Mouse (Mus musculus) liver, embryonic 12.5 days (tissue): ENCODE data around the gene Abca5. TPM values are rescaled to one million over a fixed set of nuclear protein-coding genes. Genes with fewer than 3 reads are reported as not detected.
A peak's percentile ranks its signal among the peaks of the same experiment; 100 is the strongest.

Source experiments
- ATAC-seq: fragments of 200-750 bp; cut with Nextera tagmentation; 2 replicates; pipeline ENCODE4 v1.8.0; 2017; ENCODE audit warnings: moderate number of reproducible peaks, mild to moderate bottlenecking, moderate library complexity
- H3K27ac ChIP-seq: fragments of 300-500 bp; sonication (generic); 2 replicates; pipeline ENCODE4 v1.5.1; 2016; ENCODE audit warnings: mild to moderate bottlenecking
- H3K27me3 ChIP-seq: fragments of 300-500 bp; sonication (generic); replicated peaks from 2 replicates; pipeline ENCODE4 v1.6.1; 2016; ENCODE audit warnings: mild to moderate bottlenecking, moderate library complexity
- H3K36me3 ChIP-seq: fragments of 300-500 bp; sonication (generic); 2 replicates; pipeline ENCODE4 v1.6.1; 2016; ENCODE audit warnings: mild to moderate bottlenecking, moderate library complexity
- H3K4me1 ChIP-seq: fragments of 300-500 bp; sonication (generic); 2 replicates; pipeline ENCODE4 v1.6.1; 2016
- H3K4me2 ChIP-seq: fragments of 300-500 bp; sonication (generic); 2 replicates; pipeline ENCODE4 v1.6.1; 2016; ENCODE audit warnings: mild to moderate bottlenecking, moderate library complexity
- H3K4me3 ChIP-seq: fragments of 300-500 bp; sonication (generic); 2 replicates; pipeline ENCODE4 v1.5.1; 2016; ENCODE audit warnings: mild to moderate bottlenecking, moderate library complexity
- H3K9ac ChIP-seq: fragments of 300-500 bp; sonication (generic); 2 replicates; pipeline ENCODE4 v1.6.1; 2016; ENCODE audit warnings: mild to moderate bottlenecking, moderate library complexity
- H3K9me3 ChIP-seq: fragments of 300-500 bp; sonication (generic); replicated peaks from 2 replicates; pipeline ENCODE4 v1.6.1; 2016; ENCODE audit warnings: mild to moderate bottlenecking, moderate library complexity
- WGBS: fragments of 180-500 bp; shearing (Covaris S2); methylation state at CpG from one replicate; pipeline ENCODE4 v1.1.7; 2016; ENCODE audit not compliant: insufficient replicate concordance; 5-methylcytosine and 5-hydroxymethylcytosine counted together
- polyA plus RNA-seq: library from polyadenylated mRNA; unstranded; fragments of >200 nt; fragmentation: Nextera tagmentation; extraction: Ambion mirVana; gene quantifications from 2 replicates; pipeline ENCODE4 v1.2.1, GENCODE M21; 2016

The Abca5 gene
- 0.49 and 0.95 TPM in 2 replicates for polyA plus RNA-seq

- WGBS: 1% methylated on average over 87 of the region's 95 CpGs
- peaks cover 30% of the 10 kb centered on the region for H3K27me3 ChIP-seq
Measured at GRCm38 (mm10) chr11:110337289-110338245, at the start of gene Abca5. Abca5 (minus strand) TSS chr11:110337716.

GRCm38 (mm10) chr11:110385487-110385886 lies 48.0 kb upstream of the Abca5 start:
- 62% methylated on average over 2 of the region's 2 CpGs for WGBS
- Histone ChIP-seq H3K9me3 (no peaks in the 10 kb centered on the region), H3K27me3 (no peaks in the 10 kb centered on the region), H3K27ac (no peak overlapping the region), H3K9ac (no peak overlapping the region), H3K4me2 (no peak overlapping the region), H3K4me1 (0 out of 2 replicates have a peak, but pooled peaks cover 3% of the 10 kb centered on the region), H3K4me3 (no peak overlapping the region), H3K36me3 (no peaks in the 10 kb centered on the region)
- ATAC-seq: no peak

More at GRCm38 (mm10) chr11:110337289-110338245, at the start of gene Abca5:
- no peaks in the 10 kb centered on the region for H3K36me3 ChIP-seq
- no peak within 1 kb of the TSS for H3K27ac ChIP-seq
- H3K9ac ChIP-seq: peak within 1 kb of the TSS; percentile 71
- peak within 1 kb of the TSS; percentile 76 for H3K4me3 ChIP-seq
- peak within 1 kb of the TSS; percentile 98 for H3K4me2 ChIP-seq
- peak; percentile 93 for ATAC-seq
- H3K4me1 ChIP-seq: peaks cover 16% of the 10 kb centered on the region; the same call in 1 of the 2 replicates
- no peaks in the 10 kb centered on the region for H3K9me3 ChIP-seq

- Histone ChIP-seq H3K4me1 (peaks cover 13% of the 10 kb centered on the region; the same call in 1 of the 2 replicates), H3K9ac (peak overlapping the region; percentile 40; the same call in 1 of the 2 replicates), H3K4me3 (peak overlapping the region; percentile 44), H3K27ac (no peak overlapping the region), H3K36me3 (no peaks in the 10 kb centered on the region), H3K27me3 (no peaks in the 10 kb centered on the region), H3K4me2 (peak overlapping the region; percentile 76), H3K9me3 (no peaks in the 10 kb centered on the region)
- ATAC-seq: peak; percentile 16; the same call in 1 of the 2 replicates
- WGBS: 27% methylated on average over 15 of the region's 15 CpGs
Measured at GRCm38 (mm10) chr11:110380310-110380668, 42.8 kb upstream of the Abca5 start.

- no peaks in the 10 kb centered on the region for H3K9me3 ChIP-seq
- peak overlapping the region; percentile 40 for H3K9ac ChIP-seq
- ATAC-seq: peak; percentile 84
- peaks cover 13% of the 10 kb centered on the region; the same call in 1 of the 2 replicates for H3K4me1 ChIP-seq
- no peaks in the 10 kb centered on the region for H3K36me3 ChIP-seq
- no peaks in the 10 kb centered on the region for H3K27me3 ChIP-seq
- 7% methylated on average over 20 of the region's 20 CpGs for WGBS
- peak overlapping the region; percentile 76 for H3K4me2 ChIP-seq
- H3K27ac ChIP-seq: 0 out of 2 replicates have a peak overlapping the region, but pooled peaks have one; percentile 11
- peak overlapping the region; percentile 44 for H3K4me3 ChIP-seq
Measured at GRCm38 (mm10) chr11:110379661-110380309, 42.3 kb upstream of the Abca5 start.

GRCm38 (mm10) chr11:110374036-110374435 lies 36.5 kb upstream of the Abca5 start:
- Histone ChIP-seq H3K9ac (no peak overlapping the region), H3K4me2 (no peak overlapping the region), H3K4me1 (no peaks in the 10 kb centered on the region), H3K36me3 (no peaks in the 10 kb centered on the region), H3K9me3 (no peaks in the 10 kb centered on the region), H3K27ac (no peak overlapping the region), H3K4me3 (no peak overlapping the region), H3K27me3 (no peaks in the 10 kb centered on the region)
- 73% methylated on average over 9 of the region's 9 CpGs for WGBS
- no peak for ATAC-seq

- ATAC-seq: no peak
- WGBS: 62% methylated on average over 14 of the region's 15 CpGs
- Histone ChIP-seq H3K36me3 (no peaks in the 10 kb centered on the region), H3K9me3 (no peaks in the 10 kb centered on the region), H3K4me1 (no peaks in the 10 kb centered on the region), H3K9ac (no peak overlapping the region), H3K4me3 (no peak overlapping the region), H3K4me2 (no peak overlapping the region), H3K27me3 (no peaks in the 10 kb centered on the region), H3K27ac (no peak overlapping the region)
Measured at GRCm38 (mm10) chr11:110372266-110372954, 34.9 kb upstream of the Abca5 start.

GRCm38 (mm10) chr11:110371827-110372226 lies 34.3 kb upstream of the Abca5 start:
- Histone ChIP-seq H3K9me3 (no peaks in the 10 kb centered on the region), H3K9ac (no peak overlapping the region), H3K27me3 (no peaks in the 10 kb centered on the region), H3K4me1 (no peaks in the 10 kb centered on the region), H3K27ac (no peak overlapping the region), H3K36me3 (no peaks in the 10 kb centered on the region), H3K4me2 (no peak overlapping the region), H3K4me3 (no peak overlapping the region)
- ATAC-seq: no peak
- WGBS: 54% methylated on average over 8 of the region's 8 CpGs

- 27% methylated on average over 15 of the region's 15 CpGs for WGBS
Measured at GRCm38 (mm10) chr11:110369312-110370019, 31.9 kb upstream of the Abca5 start.

GRCm38 (mm10) chr11:110367638-110368037 lies 30.1 kb upstream of the Abca5 start:
- Histone ChIP-seq H3K4me2 (no peak overlapping the region), H3K4me1 (no peaks in the 10 kb centered on the region), H3K4me3 (no peak overlapping the region), H3K27ac (no peak overlapping the region), H3K9me3 (no peaks in the 10 kb centered on the region), H3K36me3 (no peaks in the 10 kb centered on the region), H3K9ac (no peak overlapping the region), H3K27me3 (no peaks in the 10 kb centered on the region)
- WGBS: 78% methylated on average over 13 of the region's 13 CpGs
- ATAC-seq: 0 out of 2 replicates have a peak, but pooled peaks have one; percentile 42

More at GRCm38 (mm10) chr11:110369312-110370019, 31.9 kb upstream of the Abca5 start:
- H3K9ac ChIP-seq: peak overlapping the region; percentile 10; the same call in 1 of the 2 replicates
- H3K4me2 ChIP-seq: peak overlapping the region; percentile 41
- no peak overlapping the region for H3K27ac ChIP-seq
- no peaks in the 10 kb centered on the region for H3K4me1 ChIP-seq
- H3K27me3 ChIP-seq: no peaks in the 10 kb centered on the region
- no peaks in the 10 kb centered on the region for H3K9me3 ChIP-seq
- H3K4me3 ChIP-seq: peak overlapping the region; percentile 14; the same call in 1 of the 2 replicates
- ATAC-seq: no peak
- no peaks in the 10 kb centered on the region for H3K36me3 ChIP-seq

- Histone ChIP-seq H3K4me1 (no peaks in the 10 kb centered on the region), H3K27me3 (no peaks in the 10 kb centered on the region), H3K4me3 (no peak overlapping the region), H3K36me3 (no peaks in the 10 kb centered on the region), H3K9ac (no peak overlapping the region), H3K9me3 (no peaks in the 10 kb centered on the region), H3K27ac (no peak overlapping the region), H3K4me2 (no peak overlapping the region)
- peak; percentile 21; the same call in 1 of the 2 replicates for ATAC-seq
- WGBS: 55% methylated on average over 3 of the region's 3 CpGs
Measured at GRCm38 (mm10) chr11:110366902-110367301, 29.4 kb upstream of the Abca5 start.

GRCm38 (mm10) chr11:110365016-110365415 lies 27.5 kb upstream of the Abca5 start:
- no peak overlapping the region for H3K4me2 ChIP-seq
- no peak overlapping the region for H3K27ac ChIP-seq
- no peaks in the 10 kb centered on the region for H3K9me3 ChIP-seq
- WGBS: 69% methylated on average over 3 of the region's 3 CpGs
- no peak overlapping the region for H3K9ac ChIP-seq
- no peak overlapping the region for H3K4me3 ChIP-seq
- H3K4me1 ChIP-seq: no peaks in the 10 kb centered on the region
- no peak for ATAC-seq
- no peaks in the 10 kb centered on the region for H3K27me3 ChIP-seq
- no peaks in the 10 kb centered on the region for H3K36me3 ChIP-seq
